Mouse (Mus musculus) forelimb bud, embryonic 11.5 days (tissue): ENCODE data around the gene Map4.

Source experiments
- DNase-seq: peaks from one replicate; pipeline ENCODE4 v3.0.0-alpha.2; 2012; ENCODE audit warnings: low read depth, low spot score

The Map4 gene

GRCm38 (mm10) chr9:110001946-110002345 lies 70.7 kb downstream of the Map4 start:
- no peak for DNase-seq

DNA sequence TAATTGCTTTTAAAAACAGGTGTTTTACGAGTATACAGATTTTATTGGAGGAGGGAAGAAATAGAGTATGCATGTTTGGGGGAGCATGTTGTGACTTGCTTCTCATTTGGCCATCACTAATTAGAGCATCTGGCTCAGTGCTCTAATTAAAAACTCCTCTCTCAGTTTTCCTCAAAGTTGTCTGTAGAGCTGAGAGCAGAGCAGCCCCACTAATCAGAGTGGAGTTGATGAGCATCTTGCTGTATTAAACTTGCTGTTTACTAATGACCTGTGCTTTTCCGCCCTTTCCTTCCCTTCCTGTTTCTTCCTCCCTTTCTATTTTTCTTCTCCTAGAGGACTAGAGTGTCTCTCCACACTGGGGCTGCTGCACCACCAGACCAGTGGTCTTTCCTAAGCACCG lies 71.2 kb downstream of the Map4 start:
- no peak for DNase-seq

- DNase-seq = no peak
These were observed 88.0 kb downstream of the Map4 start for GRCm38 (mm10) chr9:110019224-110019623.

DNA sequence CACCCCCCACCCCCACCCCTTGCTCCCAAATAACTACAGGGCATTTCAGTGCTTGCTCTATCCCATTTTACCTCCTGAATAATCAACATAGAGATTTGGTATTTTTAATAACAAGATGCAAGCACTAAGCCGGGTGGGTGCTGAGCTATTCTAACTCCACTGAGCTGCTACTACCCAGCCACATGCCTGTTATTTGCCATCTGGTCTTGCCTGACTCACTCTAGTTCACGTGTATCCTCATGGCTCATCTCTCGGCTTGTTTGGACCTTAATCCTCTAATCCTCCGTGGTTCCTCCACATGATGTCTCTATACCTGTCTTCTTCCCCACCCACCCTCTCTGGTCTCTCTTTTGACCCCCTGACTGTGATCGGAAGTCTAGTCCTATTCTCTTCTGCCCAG lies 89.1 kb downstream of the Map4 start:
- no peak for DNase-seq

- no peak for DNase-seq
These were observed 90.2 kb downstream of the Map4 start for GRCm38 (mm10) chr9:110021463-110021862.

DNA sequence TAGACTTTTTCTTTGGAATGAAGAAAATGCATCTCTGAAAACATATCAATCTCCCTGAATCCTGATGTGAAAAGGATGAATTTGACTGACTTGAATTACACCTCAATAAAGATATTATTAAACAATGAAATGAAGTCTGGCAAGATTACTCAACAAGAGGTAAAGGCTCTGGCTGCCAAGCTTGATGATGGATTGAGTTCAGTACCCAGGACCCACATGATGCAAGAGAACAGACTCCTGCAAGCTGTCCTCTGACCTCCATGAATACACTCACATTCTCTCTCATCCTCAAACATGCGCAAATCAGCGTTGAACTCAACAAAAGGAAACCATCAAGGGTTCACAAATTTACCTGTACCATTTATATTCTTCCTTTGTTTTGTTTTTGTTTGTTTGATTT lies 90.9 kb downstream of the Map4 start:
- no peak for DNase-seq

DNA sequence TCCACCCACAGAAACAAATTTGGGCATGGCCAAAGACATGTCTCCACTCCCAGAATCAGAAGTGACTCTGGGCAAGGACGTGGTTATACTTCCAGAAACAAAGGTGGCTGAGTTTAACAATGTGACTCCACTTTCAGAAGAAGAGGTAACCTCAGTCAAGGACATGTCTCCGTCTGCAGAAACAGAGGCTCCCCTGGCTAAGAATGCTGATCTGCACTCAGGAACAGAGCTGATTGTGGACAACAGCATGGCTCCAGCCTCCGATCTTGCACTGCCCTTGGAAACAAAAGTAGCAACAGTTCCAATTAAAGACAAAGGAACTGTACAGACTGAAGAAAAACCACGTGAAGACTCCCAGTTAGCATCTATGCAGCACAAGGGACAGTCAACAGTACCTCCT lies 103.8 kb downstream of the Map4 start:
- no peak for DNase-seq

DNA sequence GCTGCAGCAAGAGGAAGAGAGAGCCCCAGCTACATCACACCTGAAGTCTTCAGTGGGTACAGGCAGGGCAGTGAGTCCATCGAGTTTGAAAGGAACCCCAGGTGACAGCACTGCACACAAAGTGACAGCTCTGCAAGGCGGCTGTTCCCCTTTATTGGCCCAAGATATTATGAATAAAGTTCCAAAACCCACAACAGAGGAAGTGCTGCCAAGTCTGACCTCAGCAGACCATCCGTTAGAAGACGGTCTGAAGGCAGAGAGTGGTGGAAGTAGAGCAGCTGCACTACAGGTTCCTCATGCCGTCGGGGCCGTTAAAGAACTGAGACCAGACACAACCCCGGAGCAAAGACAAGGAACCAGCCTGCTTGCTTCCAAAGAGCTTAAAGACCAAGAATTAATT lies 106.6 kb downstream of the Map4 start:
- no peak for DNase-seq

DNA sequence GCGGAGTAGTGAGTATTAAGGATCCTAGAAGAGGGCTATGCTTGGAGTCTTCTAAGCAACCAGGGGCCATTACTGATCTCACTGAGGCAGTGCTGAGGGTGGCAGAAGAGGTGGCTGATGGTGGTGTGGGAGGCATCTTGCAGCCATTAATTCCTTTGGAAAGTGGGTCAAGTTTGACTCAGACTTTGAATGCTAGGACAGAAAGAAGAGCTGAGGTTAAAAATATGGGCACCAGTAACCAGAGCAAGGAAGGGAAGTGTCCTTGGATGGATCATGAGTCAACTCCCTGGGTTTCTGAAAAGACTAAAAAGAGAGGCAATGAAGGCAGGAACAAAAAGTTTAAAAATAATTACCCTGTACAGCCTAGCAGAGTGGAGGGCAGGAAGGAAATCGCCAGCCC lies 107.2 kb downstream of the Map4 start:
- no peak for DNase-seq

- DNase-seq = no peak
These were observed 113.1 kb downstream of the Map4 start for GRCm38 (mm10) chr9:110044373-110044772.

GRCm38 (mm10) chr9:110045763-110046377 lies 114.6 kb downstream of the Map4 start:
- no peak for DNase-seq

GRCm38 (mm10) chr9:110047260-110047659 lies 116.0 kb downstream of the Map4 start:
- DNase-seq = no peak

DNA sequence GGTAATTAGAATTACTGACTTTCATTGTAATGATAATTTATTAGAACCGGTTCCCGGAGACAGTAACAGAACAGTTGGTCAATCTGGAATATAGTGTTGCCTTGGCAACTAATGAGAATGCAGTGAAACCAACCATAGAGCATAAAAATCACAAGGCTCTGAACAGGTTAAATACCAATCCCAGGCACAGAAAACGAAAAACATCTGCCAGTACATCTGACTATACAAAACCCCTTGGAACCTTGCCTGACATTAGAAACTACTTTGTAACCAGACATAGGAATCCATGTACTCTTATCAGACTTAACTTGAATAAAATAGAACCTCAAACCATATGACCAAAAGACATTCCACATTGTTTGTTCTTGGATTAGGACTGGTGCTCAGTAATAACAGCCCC lies 116.6 kb downstream of the Map4 start:
- DNase-seq = peak; percentile 36

- DNase-seq = no peak
These were observed 119.9 kb downstream of the Map4 start for GRCm38 (mm10) chr9:110051184-110051583.

DNA sequence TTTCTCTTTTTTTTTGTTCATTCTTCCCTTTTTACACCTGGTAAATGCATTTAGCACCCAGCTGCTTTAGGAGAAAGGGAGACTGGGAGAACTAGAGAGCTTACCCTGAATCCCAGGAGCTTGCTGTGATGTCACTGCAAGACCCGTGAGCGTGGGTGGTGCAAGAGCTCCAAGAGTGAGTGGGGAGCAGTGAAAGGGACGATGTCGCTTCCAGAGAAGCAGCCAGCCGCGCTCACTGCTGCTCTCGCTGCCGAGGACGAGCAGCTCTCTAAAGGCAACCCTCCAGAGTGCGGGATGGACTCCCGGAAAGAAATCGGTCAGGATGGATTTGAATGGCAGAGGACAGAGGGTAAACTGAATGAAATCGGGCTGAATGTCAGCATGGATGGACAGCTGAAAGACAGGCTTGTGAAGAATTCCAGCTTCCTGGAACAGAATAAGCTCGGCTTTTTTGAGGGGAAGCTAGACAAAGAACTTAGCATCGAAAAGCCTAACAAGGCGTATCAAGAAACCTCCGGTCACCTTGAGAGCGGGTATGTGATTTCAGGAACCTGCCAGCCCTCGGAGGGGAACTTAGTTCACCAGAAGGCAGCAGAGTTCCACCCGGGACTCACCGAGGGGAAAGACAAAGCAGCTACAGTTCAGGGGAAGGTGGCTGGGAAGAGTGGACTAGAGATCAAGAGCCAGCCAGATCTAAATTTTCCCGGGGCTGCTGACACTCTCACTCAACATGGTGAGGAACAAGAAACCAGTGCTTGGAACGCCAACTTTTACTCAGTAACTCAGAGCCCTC lies 120.8 kb downstream of the Map4 start:
- DNase-seq = no peak

GRCm38 (mm10) chr9:110052951-110053304 lies 121.7 kb downstream of the Map4 start:
- no peak for DNase-seq

GRCm38 (mm10) chr9:110053305-110054079 lies 122.2 kb downstream of the Map4 start:
- DNase-seq = no peak

GRCm38 (mm10) chr9:110054080-110054421 lies 122.8 kb downstream of the Map4 start:
- no peak for DNase-seq

- no peak for DNase-seq
These were observed 123.5 kb downstream of the Map4 start for GRCm38 (mm10) chr9:110054781-110055180.

- no peak for DNase-seq
These were observed 125.9 kb downstream of the Map4 start for GRCm38 (mm10) chr9:110057200-110057599.

GRCm38 (mm10) chr9:110060761-110061160 lies 129.5 kb downstream of the Map4 start:
- no peak for DNase-seq

GRCm38 (mm10) chr9:110062405-110062804 lies 131.1 kb downstream of the Map4 start:
- no peak for DNase-seq

DNA sequence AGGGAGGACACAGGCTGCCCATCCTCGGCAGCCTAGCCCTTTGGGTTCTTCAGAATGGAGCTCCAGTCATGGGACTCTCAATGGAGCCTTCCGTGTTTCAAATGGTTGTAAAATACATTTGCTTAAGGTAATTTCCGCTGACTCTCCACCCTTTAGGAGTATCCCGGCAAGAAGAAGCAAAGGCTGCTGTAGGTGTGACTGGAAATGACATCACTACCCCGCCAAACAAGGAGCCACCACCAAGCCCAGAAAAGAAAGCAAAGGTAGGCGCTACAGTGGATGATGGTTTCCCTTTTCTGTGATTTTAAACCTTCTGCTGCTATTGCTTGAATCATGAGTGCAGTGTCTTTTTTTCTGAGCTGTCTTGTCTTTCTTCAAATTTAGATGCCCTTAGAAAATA lies 131.6 kb downstream of the Map4 start:
- no peak for DNase-seq
